Mouse (Mus musculus): Measurements from ENCODE around the gene Rusc2.

DNA sequence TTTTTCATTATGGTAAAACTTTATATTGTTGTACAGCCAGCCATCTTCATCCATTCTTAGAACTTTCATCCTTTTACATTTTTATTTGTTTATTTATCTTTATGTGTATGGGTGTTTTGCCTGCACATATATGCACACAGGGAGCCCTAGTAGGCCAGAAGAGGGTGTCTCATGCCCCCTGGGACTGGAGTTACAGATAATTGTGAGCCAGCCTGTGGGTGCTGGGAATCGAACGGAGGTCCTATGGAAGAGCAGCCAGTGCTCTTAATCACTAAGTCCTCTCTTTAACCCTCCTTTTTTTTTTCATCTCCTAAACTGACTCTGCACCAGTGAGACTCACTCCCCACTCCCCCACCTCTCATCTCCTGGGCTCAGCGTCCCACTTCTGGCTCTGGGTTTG lies 2.8 kb downstream of the Rusc2 start:
- TF ChIP-seq CTCF (IDR thresholded peaks at IDR 0.05; ENCODE audit: insufficient read depth, low read depth, low read length) = no peak
- TF ChIP-seq POLR2A (IDR thresholded peaks at IDR 0.05; ENCODE audit: insufficient read depth, low read depth, low read length) = no peak

Data from olfactory bulb, adult 2 months (tissue).